Mouse (Mus musculus) embryonic stem cell, embryonic (primary cell): ENCODE results near the gene Ptpru.

Source experiments
- CTCF ChIA-PET, 4 experiments: fragments of 300-600 bp in 2 of 4; fragments of 350-600 bp in 2 of 4; sonication (Branson Sonifier 250); formaldehyde crosslinking; loops; one replicate each; lab custom pipeline; 2022; ENCODE audit warnings: inconsistent platforms in 2 of 4; lab: Charles Lee
- POLR2A ChIA-PET, 4 experiments: fragments of 300-600 bp in 2 of 4; fragments of 350-600 bp in 2 of 4; sonication (Branson Sonifier 250); formaldehyde crosslinking; loops; one replicate each; lab custom pipeline; 2022; ENCODE audit warnings: antibody characterized with exemption in 4 of 4, inconsistent platforms in 1 of 4; lab: Charles Lee

The Ptpru gene

GRCm38 (mm10) chr4:131771384-131771783 is 66.7 kb downstream of the Ptpru start:
- ChIA-PET CTCF (interaction anchor here in 1 of 4 experiments (1.0 kb wide), 1 partner anchor 285 kb away, joined by 3 read pairs; no protein-coding TSS in a partner anchor), POLR2A (no interaction called here)

GRCm38 (mm10) chr4:131763911-131764310 is 74.2 kb downstream of the Ptpru start:
- ChIA-PET POLR2A (interaction anchor here in 1 of 4 experiments (1.0 kb wide), 1 partner anchor 14 kb away, joined by 3 read pairs; no protein-coding TSS in a partner anchor), CTCF (interaction anchor here in 2 of 4 experiments (0.6 to 1.0 kb wide), 6 partner anchors 53 to 1215 kb away, joined by 3 to 5 read pairs (median 4); no protein-coding TSS in a partner anchor)

GRCm38 (mm10) chr4:131763479-131763878 is 74.6 kb downstream of the Ptpru start:
- ChIA-PET CTCF (interaction anchor here in 2 of 4 experiments (0.6 to 1.0 kb wide), 6 partner anchors 52 to 1214 kb away, joined by 3 to 5 read pairs (median 4); no protein-coding TSS in a partner anchor), POLR2A (interaction anchor here in 1 of 4 experiments (1.0 kb wide), 1 partner anchor 14 kb away, joined by 3 read pairs; no protein-coding TSS in a partner anchor)

- POLR2A ChIA-PET, result no interaction called here
- CTCF ChIA-PET, result no interaction called here
Measured at GRCm38 (mm10) chr4:131762211-131762784, 75.8 kb downstream of the Ptpru start.

- ChIA-PET POLR2A (interaction anchor here in 1 of 4 experiments (0.6 kb wide), 1 partner anchor 23 kb away, joined by 5 read pairs; no protein-coding TSS in a partner anchor), CTCF (interaction anchor here in 1 of 4 experiments (0.6 kb wide), 1 partner anchor 17 kb away, joined by 5 read pairs; no protein-coding TSS in a partner anchor)
Measured at GRCm38 (mm10) chr4:131752204-131752837, 85.8 kb downstream of the Ptpru start.

GRCm38 (mm10) chr4:131751561-131751960 is 86.5 kb downstream of the Ptpru start:
- CTCF ChIA-PET, result interaction anchor here in 1 of 4 experiments (0.6 kb wide), 1 partner anchor 18 kb away, joined by 5 read pairs; no protein-coding TSS in a partner anchor
- POLR2A ChIA-PET, result interaction anchor here in 1 of 4 experiments (0.7 kb wide), 1 partner anchor 353 kb away, joined by 5 read pairs; no protein-coding TSS in a partner anchor

GRCm38 (mm10) chr4:131749802-131750201 is 88.3 kb downstream of the Ptpru start:
- POLR2A ChIA-PET, result interaction anchor here in 3 of 4 experiments (0.8 to 1.0 kb wide), 3 partner anchors 14 to 48 kb away, joined by 3 to 4 read pairs (median 3); no protein-coding TSS in a partner anchor
- CTCF ChIA-PET, result no interaction called here

- ChIA-PET POLR2A (no interaction called here), CTCF (interaction anchor here in 1 of 4 experiments (0.6 kb wide), 1 partner anchor 209 kb away, joined by 3 read pairs; no protein-coding TSS in a partner anchor)
Measured at GRCm38 (mm10) chr4:131744685-131745043, 93.4 kb downstream of the Ptpru start.

GRCm38 (mm10) chr4:131743831-131744684 is 94.0 kb downstream of the Ptpru start:
- POLR2A ChIA-PET, result no interaction called here
- CTCF ChIA-PET, result interaction anchor here in 1 of 4 experiments (0.6 kb wide), 1 partner anchor 208 kb away, joined by 3 read pairs; no protein-coding TSS in a partner anchor

- ChIA-PET CTCF (interaction anchor here in 1 of 4 experiments (0.6 kb wide), 1 partner anchor 92 kb away, joined by 3 read pairs; no protein-coding TSS in a partner anchor), POLR2A (no interaction called here)
Measured at GRCm38 (mm10) chr4:131743031-131743430, 95.1 kb downstream of the Ptpru start.

- ChIA-PET POLR2A (interaction anchor here in 1 of 4 experiments (0.6 kb wide), 1 partner anchor 14 kb away, joined by 6 read pairs; no protein-coding TSS in a partner anchor), CTCF (no interaction called here)
Measured at GRCm38 (mm10) chr4:131740621-131741020, 97.5 kb downstream of the Ptpru start.

GRCm38 (mm10) chr4:131728628-131729027 is 109.5 kb downstream of the Ptpru start:
- POLR2A ChIA-PET, result interaction anchor here in 2 of 4 experiments (0.6 to 1.2 kb wide), 2 partner anchors 15 to 629 kb away, joined by 3 to 4 read pairs; no protein-coding TSS in a partner anchor
- CTCF ChIA-PET, result interaction anchor here in 3 of 4 experiments (0.6 to 0.9 kb wide), 3 partner anchors 109 to 635 kb away, joined by 3 to 9 read pairs (median 3); no protein-coding TSS in a partner anchor

- ChIA-PET POLR2A (no interaction called here), CTCF (no interaction called here)
Measured at GRCm38 (mm10) chr4:131723415-131724080, 114.5 kb downstream of the Ptpru start.

GRCm38 (mm10) chr4:131722121-131722841 is 115.8 kb downstream of the Ptpru start:
- CTCF ChIA-PET, result interaction anchor here in 3 of 4 experiments (0.5 to 1.1 kb wide), 10 partner anchors 10 to 399 kb away, joined by 3 to 8 read pairs (median 3); no protein-coding TSS in a partner anchor
- POLR2A ChIA-PET, result interaction anchor here in 2 of 4 experiments (0.6 to 1.4 kb wide), 3 partner anchors 11 to 121 kb away, joined by 3 to 5 read pairs (median 4); no protein-coding TSS in a partner anchor

- CTCF ChIA-PET, result no interaction called here
- POLR2A ChIA-PET, result interaction anchor here in 1 of 4 experiments (1.5 kb wide), 1 partner anchor 117 kb away, joined by 4 read pairs; no protein-coding TSS in a partner anchor
Measured at GRCm38 (mm10) chr4:131719151-131719550, 118.9 kb downstream of the Ptpru start.
